ENCODE assay signal across 9 mouse cellular contexts in genomic region chr11:57727303-57727969, GRCm38 (mm10).
DNase-seq lines count a peak whose midpoint lies in the region; ATAC-seq and TF ChIP-seq lines count a peak whose summit lies in the region.
"Had no signal": no experiment of that assay in that cellular context is flagged by ENCODE, and none has a peak within 500 bp of the region (broad histone marks: within the 10 kb centered on the region; RNA-seq: fewer than 3 reads in every experiment).

No protein-coding gene starts in this region.

- no peak overlapping the region for H3K4me3 ChIP-seq in intestine, postnatal 0 days (ENCODE audit: low read depth, low read length)
- H3K4me3 ChIP-seq in stomach, postnatal 0 days (ENCODE audit: low read depth, low read length) = no peak overlapping the region
- H3K4me3 ChIP-seq: erythroblast, embryonic 14.5 days had no signal

- DNase-seq in left cerebral cortex, adult 11 months (ENCODE audit: low spot score) = peak; percentile 34
- peak; percentile 27 to 79 for DNase-seq in lung, postnatal 4 days
- DNase-seq in stomach, postnatal 0 days (ENCODE audit: low spot score) = peak; percentile 40
- DNase-seq in c-Kit-positive CD71-positive TER-119-positive erythroid progenitor cells, embryonic 14.5 days (ENCODE audit: low spot score) = no peak
- no peak for DNase-seq in heart, postnatal 14 days

- WGBS in intestine, postnatal 0 days = 58% methylated on average over 9 of the region's 9 CpGs
- 57% methylated on average over 9 of the region's 9 CpGs for WGBS in stomach, postnatal 0 days

- no peak overlapping the region for H3K9ac ChIP-seq in intestine, postnatal 0 days (ENCODE audit: low read depth, low read length)
- H3K9ac ChIP-seq in stomach, postnatal 0 days (ENCODE audit: low read length) = no peak overlapping the region

- ATAC-seq in cerebellum, adult (ENCODE audit: insufficient number of reproducible peaks, low FRiP score, low TSS enrichment) = peak; percentile 40; the same call in 1 of the 2 replicates
- ATAC-seq in common myeloid progenitor, adult 5-6 weeks (replicated peaks; ENCODE audit: low read depth, poor library complexity, severe bottlenecking) = peak; percentile 67
- peak; percentile 60; the same call in 1 of the 2 replicates for ATAC-seq in intestine, postnatal 0 days
- ATAC-seq in stomach, postnatal 0 days (ENCODE audit: low FRiP score, low TSS enrichment) = 0 out of 2 replicates have a peak, but pooled peaks have one; percentile 47

- intact Hi-C loops in heart, postnatal 14 days (cut with DNase I) = loop anchor here (5.0 kb wide), 1 partner anchor 180 kb away; no protein-coding TSS in a partner anchor

- H3K27ac ChIP-seq in intestine, postnatal 0 days (ENCODE audit: low read depth, low read length) = no peak overlapping the region
- no peak overlapping the region for H3K27ac ChIP-seq in stomach, postnatal 0 days (replicated peaks)

- TF ChIP-seq EP300 in stomach, postnatal 0 days (optimal IDR thresholded peaks at IDR 0.05) = no peak

- peaks cover 24% of the 10 kb centered on the region; the same call in 1 of the 2 replicates for H3K36me3 ChIP-seq in intestine, postnatal 0 days (ENCODE audit: control insufficient read depth, insufficient read depth)
- H3K36me3 ChIP-seq in stomach, postnatal 0 days (ENCODE audit: control insufficient read depth, insufficient read depth, low read length) = no peaks in the 10 kb centered on the region

- no peaks in the 10 kb centered on the region for H3K27me3 ChIP-seq in intestine, postnatal 0 days (replicated peaks; ENCODE audit: control insufficient read depth, insufficient read depth, low read length)
- no peaks in the 10 kb centered on the region for H3K27me3 ChIP-seq in stomach, postnatal 0 days (ENCODE audit: control insufficient read depth, insufficient read depth, low read length)

- no peak overlapping the region for H3K4me2 ChIP-seq in intestine, postnatal 0 days (replicated peaks; ENCODE audit: low read depth)
- H3K4me2 ChIP-seq in stomach, postnatal 0 days (replicated peaks; ENCODE audit: low read depth) = no peak overlapping the region

- no peak for TF ChIP-seq CTCF in intestine, postnatal 0 days (IDR thresholded peaks at IDR 0.05; ENCODE audit: low read depth)
- TF ChIP-seq CTCF in stomach, postnatal 0 days (IDR thresholded peaks at IDR 0.05; ENCODE audit: low read depth) = no peak

- 0 out of 2 replicates have a peak, but pooled peaks cover 4% of the 10 kb centered on the region for H3K4me1 ChIP-seq in intestine, postnatal 0 days (replicated peaks; ENCODE audit: control insufficient read depth, insufficient read depth, low read length)
- H3K4me1 ChIP-seq in stomach, postnatal 0 days (replicated peaks; ENCODE audit: control insufficient read depth, insufficient read depth) = no peaks in the 10 kb centered on the region

- H3K9me3 ChIP-seq in intestine, postnatal 0 days (ENCODE audit: control insufficient read depth) = no peaks in the 10 kb centered on the region
- H3K9me3 ChIP-seq in stomach, postnatal 0 days (ENCODE audit: control insufficient read depth, low read length) = no peaks in the 10 kb centered on the region

Comparison
In these comparisons a context has a peak if more than half of its experiments do, and no peak if none do; other contexts are left out.
1. DNase-seq: peak in left cerebral cortex, adult 11 months (single experiment), lung, postnatal 4 days (2 of 2) and stomach, postnatal 0 days (single experiment); none in c-Kit-positive CD71-positive TER-119-positive erythroid progenitor cells, embryonic 14.5 days (single experiment) and heart, postnatal 14 days (0 of 2).
2. Peak in every context shown above with its lines, with median percentiles within 50 percentile points of each other: ATAC-seq.